Mouse (Mus musculus) bone marrow macrophage, adult 2 months (primary cell): Measurements from ENCODE around the gene Megf9. TPM values are rescaled to one million over a fixed set of nuclear protein-coding genes. Genes with fewer than 3 reads are reported as not detected.

Experiments used
- H3K27ac ChIP-seq: 2 replicates; pipeline ENCODE4 v1.5.1; 2012; ENCODE audit warnings: low read depth, low read length; ENCODE audit not compliant: insufficient read depth
- H3K4me1 ChIP-seq: 2 replicates; pipeline ENCODE4 v1.6.1; 2012; ENCODE audit warnings: low read length; ENCODE audit not compliant: control insufficient read depth, insufficient read depth
- H3K4me3 ChIP-seq: 2 replicates; pipeline ENCODE4 v1.5.1; 2012; ENCODE audit warnings: mild to moderate bottlenecking, low read length, moderate library complexity; ENCODE audit not compliant: insufficient read depth
- CTCF ChIP-seq: IDR thresholded peaks from 2 replicates; pipeline ENCODE4 v1.5.1; 2012; ENCODE audit warnings: low read depth, mild to moderate bottlenecking, low read length, moderate library complexity
- POLR2A ChIP-seq: IDR thresholded peaks from 2 replicates; pipeline ENCODE4 v1.6.1; 2012; ENCODE audit warnings: mild to moderate bottlenecking, low read depth, low read length, borderline replicate concordance
- polyA plus RNA-seq: library from polyadenylated mRNA; stranded (reverse); fragments of >200 nt; gene quantifications from 2 replicates; pipeline ENCODE4 v1.2.4, GENCODE M21; 2012; ENCODE audit not compliant: missing spikeins, insufficient read depth, insufficient read length

Megf9 gene
- polyA plus RNA-seq = 3.0 and 3.7 TPM in 2 replicates

GRCm38 (mm10) chr4:70534891-70535269, at the start of gene Megf9:
TSS of gene Megf9 (minus strand) at chr4:70534995.
- H3K27ac ChIP-seq = no peak within 1 kb of the TSS

GRCm38 (mm10) chr4:70579654-70580053, 44.9 kb upstream of the Megf9 start:
- Histone ChIP-seq H3K4me1 (peaks cover 8% of the 10 kb centered on the region; the same call in 1 of the 2 replicates), H3K27ac (no peak overlapping the region), H3K4me3 (no peak overlapping the region)
- TF ChIP-seq POLR2A (no peak), CTCF (peak; percentile 29; the same call in 1 of the 2 replicates)

More at GRCm38 (mm10) chr4:70534891-70535269, at the start of gene Megf9:
- no peak for TF ChIP-seq CTCF
- no peak for TF ChIP-seq POLR2A
- Histone ChIP-seq H3K4me1 (peaks cover 20% of the 10 kb centered on the region), H3K4me3 (peak within 1 kb of the TSS; percentile 91)

DNA sequence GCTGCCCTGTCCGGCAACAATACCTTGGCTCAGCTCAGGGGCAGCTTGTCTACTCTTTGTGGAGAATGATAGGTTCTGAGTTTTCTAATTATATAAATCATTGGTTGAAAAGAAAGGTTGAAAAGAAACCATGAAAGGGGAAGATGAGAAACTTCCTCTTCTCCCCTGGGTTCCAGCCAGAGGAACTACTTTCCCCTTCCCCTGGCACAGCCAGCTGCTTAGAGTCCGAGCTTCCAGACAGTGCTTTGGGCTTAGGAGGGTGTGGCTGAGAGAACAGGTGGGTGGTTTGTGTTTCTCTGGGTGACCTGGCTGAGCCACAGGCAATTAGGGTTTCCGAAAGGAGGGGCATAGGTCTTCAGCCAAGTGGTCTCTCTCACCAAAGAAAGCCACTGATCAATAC, 43.5 kb upstream of the Megf9 start:
- no peak for TF ChIP-seq CTCF
- TF ChIP-seq POLR2A = no peak
- no peak overlapping the region for H3K27ac ChIP-seq
- peaks cover 8% of the 10 kb centered on the region; the same call in 1 of the 2 replicates for H3K4me1 ChIP-seq
- H3K4me3 ChIP-seq = no peak overlapping the region

GRCm38 (mm10) chr4:70576096-70576495, 41.3 kb upstream of the Megf9 start:
- H3K27ac ChIP-seq = no peak overlapping the region

DNA sequence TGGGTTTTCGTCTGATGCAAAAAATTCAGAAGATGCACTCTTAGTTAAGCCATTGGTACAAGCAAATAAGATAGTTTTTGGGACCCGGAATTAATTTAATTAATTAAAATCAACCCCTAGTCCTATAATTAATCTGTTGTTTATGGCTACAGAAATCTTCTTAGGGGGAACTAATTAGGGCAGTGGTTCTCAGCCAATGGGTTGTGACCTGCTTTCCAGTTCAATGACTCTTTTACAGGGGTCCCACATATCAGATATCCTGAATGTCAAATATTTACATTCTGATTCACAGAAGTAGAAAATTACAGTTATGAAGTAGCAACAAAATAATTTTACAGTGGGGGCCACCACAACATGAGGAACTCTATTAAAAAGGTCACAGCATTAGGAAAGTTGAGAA, 39.1 kb upstream of the Megf9 start:
- Histone ChIP-seq H3K4me1 (peaks cover 8% of the 10 kb centered on the region; the same call in 1 of the 2 replicates), H3K4me3 (no peak overlapping the region), H3K27ac (no peak overlapping the region)
- TF ChIP-seq POLR2A (no peak), CTCF (no peak)

More at GRCm38 (mm10) chr4:70576096-70576495, 41.3 kb upstream of the Megf9 start:
- H3K4me1 ChIP-seq = peaks cover 8% of the 10 kb centered on the region; the same call in 1 of the 2 replicates
- no peak overlapping the region for H3K4me3 ChIP-seq
- no peak for TF ChIP-seq CTCF
- no peak for TF ChIP-seq POLR2A

DNA sequence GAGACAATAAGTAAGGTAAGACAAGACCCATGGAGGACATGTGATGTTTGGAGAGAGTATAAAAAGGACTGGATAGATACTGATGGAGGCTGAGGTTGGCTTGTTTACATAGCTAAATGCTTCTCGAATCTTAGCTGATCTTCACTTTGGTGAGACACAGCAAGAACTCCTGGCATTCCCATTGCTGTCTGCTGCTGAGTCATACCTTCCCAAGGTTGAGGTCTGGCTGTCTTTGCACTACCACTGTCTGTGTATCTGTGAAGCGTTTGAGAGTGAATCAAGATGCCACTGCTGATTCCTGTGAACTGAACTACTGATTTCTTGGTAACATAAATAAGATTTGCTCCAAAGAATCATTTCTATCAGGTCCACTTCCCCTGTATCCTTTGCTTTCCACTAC, 19.1 kb upstream of the Megf9 start:
- Histone ChIP-seq H3K4me1 (no peaks in the 10 kb centered on the region), H3K4me3 (no peak overlapping the region), H3K27ac (no peak overlapping the region)
- TF ChIP-seq POLR2A = no peak
- TF ChIP-seq CTCF = no peak

DNA sequence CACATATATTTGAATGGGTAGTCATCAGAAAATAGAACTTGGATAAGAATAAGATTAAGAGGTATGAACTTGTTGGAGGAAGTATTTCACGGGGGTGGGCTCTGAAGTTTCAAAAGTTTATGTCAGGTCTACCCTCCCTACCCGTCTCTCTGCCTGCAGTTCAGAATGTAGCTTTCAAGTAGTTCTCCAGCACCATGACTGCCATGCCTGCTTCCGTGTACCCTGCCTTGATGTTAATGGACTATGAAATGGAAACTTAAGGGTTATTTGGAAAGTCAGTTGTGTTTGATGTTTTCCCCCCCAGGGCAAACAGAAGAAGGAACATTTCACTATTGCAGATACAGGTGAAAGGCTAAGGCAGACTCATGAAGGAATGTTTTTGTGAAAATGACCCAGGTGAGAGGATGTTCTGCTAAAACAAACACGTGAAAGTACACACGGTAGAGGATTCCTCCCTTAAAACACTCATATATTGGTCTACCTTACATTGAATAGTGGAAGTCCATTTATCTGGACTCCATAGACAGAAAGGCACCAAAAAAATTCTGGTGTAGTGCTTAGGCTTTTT, 18.5 kb upstream of the Megf9 start:
- H3K4me3 ChIP-seq = no peak overlapping the region
- no peaks in the 10 kb centered on the region for H3K4me1 ChIP-seq
- TF ChIP-seq CTCF = no peak
- no peak overlapping the region for H3K27ac ChIP-seq

- H3K27ac ChIP-seq = no peak overlapping the region
- TF ChIP-seq POLR2A = no peak
- no peak for TF ChIP-seq CTCF
These were observed 17.3 kb upstream of the Megf9 start for GRCm38 (mm10) chr4:70552120-70552519.

GRCm38 (mm10) chr4:70547411-70548148, 12.8 kb upstream of the Megf9 start:
- TF ChIP-seq POLR2A (no peak), CTCF (no peak)
- Histone ChIP-seq H3K4me1 (peaks cover 14% of the 10 kb centered on the region), H3K27ac (no peak overlapping the region), H3K4me3 (no peak overlapping the region)

More at GRCm38 (mm10) chr4:70552120-70552519, 17.3 kb upstream of the Megf9 start:
- Histone ChIP-seq H3K4me3 (no peak overlapping the region), H3K4me1 (peaks cover 2% of the 10 kb centered on the region)

GRCm38 (mm10) chr4:70545869-70546542, 11.2 kb upstream of the Megf9 start:
- Histone ChIP-seq H3K4me1 (peaks cover 18% of the 10 kb centered on the region), H3K27ac (no peak overlapping the region), H3K4me3 (no peak overlapping the region)
- TF ChIP-seq CTCF (no peak), POLR2A (no peak)
